Mouse (Mus musculus): Measurements from ENCODE around the gene Gm36245.

DNA sequence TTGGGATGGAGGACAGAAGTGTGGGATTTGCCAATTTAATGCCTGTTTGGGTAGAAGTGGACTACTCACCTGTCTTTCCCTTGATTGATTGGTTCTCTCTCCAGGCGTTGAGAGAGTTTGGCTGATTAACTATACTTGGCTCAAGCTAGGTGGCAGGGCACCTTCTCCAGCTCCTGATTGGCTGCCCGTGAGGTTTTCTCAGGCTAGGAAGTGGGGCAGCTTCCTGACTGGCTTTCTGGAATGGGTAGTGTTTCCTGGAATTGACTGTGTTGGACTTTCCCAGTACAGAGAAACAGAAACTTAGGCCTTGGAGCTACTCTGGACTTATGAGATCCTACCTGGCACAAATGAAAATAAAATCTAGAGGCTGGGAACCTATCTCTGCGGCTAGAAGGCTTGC lies 629 bp upstream of the Gm36245 start:
- TF ChIP-seq CTCF (IDR thresholded peaks at IDR 0.05; ENCODE audit: control insufficient read depth, insufficient read depth, insufficient replicate concordance, low read depth, low read length) = no peak
- TF ChIP-seq POLR2A (IDR thresholded peaks at IDR 0.05; ENCODE audit: control insufficient read depth, low read depth, low read length) = no peak
